Mouse (Mus musculus) cerebellum, postnatal 14 days (tissue): Measurements from ENCODE around the gene Nxf1.
"Not testable (repeated sequence)": the region's sequence is repeated elsewhere in the genome, so short reads cannot be mapped to it uniquely, and the experiment has no call there.

Source experiments
- DNase-seq, 2 experiments: peaks; one replicate each; pipeline ENCODE4 v3.0.0; 2021; ENCODE audit warnings: mixed read lengths in 2 of 2

The Nxf1 gene

DNA sequence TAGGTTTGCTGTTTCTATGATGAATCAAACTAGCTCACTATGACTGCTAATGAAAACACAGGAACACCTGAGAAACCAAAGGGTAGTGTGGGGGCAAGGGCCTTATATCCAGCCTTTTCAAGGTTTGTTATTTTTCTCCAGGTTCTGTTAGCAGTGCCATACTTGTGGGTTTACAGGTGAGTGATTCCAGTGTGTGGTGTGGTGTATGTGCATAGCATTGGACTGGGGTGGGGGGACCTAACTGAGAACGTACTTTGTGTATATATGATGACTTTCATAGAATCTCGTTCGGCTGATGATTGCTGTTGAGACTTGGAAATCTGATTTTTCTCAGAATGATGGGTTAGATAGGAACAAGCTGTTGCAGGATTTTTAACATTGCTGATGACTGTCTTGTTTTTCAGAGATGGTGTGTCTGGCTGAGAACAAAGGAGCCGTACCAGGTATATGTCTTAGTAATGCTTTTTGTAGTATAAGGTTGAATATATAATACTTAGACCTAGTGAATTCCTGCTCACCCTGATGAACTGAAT, 31.7 kb upstream of the Nxf1 start:
- DNase-seq: no peak

DNA sequence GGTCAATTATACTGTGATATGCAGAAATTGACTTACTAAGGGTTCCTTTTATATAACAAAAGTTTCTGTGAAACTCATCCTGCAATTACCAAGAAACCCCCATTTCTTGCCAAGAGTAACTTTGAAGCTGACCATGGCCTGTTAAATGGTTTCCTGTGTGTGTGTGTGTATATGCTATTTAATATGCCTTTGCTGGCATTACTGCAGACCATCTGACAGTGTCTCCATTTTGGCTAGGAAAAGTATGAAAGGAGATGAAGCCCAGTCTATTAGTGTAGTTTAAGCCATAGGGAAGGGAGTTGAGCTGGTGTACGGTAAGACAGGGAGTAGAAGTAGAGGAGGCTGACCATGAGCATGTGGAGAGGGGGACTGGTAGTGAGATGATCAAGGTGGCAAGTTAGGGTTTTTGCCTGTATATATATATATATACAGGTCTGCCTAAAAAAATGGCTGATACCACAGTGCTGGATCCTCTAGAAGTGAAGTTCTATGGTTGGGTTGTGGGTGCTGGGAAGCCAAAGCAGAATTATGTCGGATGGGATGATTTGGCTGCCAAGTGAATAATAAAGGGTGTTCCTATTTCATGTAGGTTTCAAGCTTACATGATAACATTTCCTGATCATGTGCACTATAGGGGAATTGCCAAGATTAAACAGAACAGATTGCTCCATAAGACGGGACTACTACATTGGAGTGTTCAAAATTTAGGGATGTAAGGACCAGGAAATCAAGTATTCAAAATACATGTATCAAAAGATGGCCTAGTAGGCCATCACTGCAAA, 30.1 kb upstream of the Nxf1 start:
- DNase-seq: no peak

DNA sequence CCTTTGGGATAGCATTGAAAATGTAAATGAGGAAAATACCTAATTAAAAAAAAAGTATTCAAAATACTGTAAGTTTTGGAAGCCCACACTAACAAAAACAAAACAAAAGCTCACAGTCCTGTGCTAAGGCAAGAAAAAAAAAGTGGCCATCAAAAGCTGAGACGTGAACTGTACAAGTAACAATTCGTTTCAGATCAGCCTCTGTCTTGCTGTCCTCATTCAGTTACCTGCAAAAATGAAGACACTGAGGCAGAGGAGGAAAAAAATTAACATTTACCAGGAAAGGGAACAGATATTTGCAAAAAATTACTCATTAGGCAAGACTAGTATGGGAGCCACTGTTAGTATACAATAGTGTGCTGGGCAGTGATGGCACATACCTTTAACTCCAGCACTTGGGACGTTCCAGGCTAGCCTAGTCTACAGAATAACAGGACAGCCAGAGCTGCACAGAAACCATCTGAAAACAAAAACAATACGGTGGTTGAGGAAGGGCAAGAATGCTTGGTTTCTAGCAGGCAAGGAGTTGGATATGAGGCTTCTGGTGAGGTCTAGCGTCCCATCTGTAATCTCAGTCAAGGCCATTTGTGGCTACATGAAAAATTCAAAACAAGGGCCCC, 29.3 kb upstream of the Nxf1 start:
- no peak for DNase-seq

DNA sequence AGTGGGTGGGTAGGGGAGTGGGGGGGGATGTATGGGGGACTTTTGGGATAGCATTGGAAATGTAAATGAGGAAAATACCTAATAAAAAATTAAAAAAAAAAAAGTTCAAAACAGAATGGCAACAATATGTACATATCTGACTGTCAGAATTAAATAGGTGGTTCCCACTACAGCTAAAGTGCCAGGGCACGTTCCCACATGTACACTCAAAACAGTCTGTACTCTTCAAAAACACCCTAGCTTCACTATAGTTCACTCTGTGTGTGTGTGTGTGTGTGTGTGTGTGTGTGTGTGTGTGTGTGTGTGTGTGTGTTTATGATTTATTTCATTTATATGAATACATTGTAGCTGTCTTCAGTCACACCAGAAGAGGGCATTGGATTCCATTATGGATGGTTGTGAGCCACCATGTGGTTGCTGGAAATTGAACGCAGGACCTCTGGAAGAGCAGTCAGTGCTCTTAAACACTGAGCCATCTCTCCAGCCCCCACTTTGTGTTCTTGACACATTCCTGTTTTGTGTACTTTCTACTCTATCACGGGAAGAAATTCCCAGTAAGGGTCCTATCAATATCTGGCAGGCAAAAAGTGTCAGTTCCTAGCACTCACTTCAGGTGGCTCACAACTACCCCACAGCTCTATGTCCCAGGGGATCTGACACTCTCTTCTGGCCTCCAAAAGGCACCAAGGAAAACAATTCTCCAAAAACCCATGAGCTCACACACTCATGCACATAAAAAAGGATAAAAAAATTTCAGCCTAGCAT, 28.4 kb upstream of the Nxf1 start:
- not testable (repeated sequence) for DNase-seq

DNA sequence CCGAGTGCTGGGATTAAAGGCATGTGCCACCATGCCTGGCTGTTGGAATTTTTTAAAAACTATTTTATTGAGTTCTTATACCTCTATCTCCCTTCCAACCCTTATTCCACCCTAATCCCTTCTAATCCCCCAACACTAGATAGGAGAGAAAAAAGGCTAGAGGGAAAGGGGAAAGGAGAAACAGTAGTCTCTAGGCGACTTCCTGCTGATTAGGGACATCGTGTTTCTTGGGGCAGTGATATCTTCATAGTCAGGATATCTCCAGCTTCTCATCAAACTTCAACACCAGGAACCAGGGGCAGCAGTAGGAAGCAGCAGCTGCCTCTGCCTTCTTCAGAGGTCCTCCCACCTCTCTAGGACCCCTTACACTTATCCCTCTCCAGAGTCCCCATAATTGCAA, 22.5 kb upstream of the Nxf1 start:
- no peak for DNase-seq

DNA sequence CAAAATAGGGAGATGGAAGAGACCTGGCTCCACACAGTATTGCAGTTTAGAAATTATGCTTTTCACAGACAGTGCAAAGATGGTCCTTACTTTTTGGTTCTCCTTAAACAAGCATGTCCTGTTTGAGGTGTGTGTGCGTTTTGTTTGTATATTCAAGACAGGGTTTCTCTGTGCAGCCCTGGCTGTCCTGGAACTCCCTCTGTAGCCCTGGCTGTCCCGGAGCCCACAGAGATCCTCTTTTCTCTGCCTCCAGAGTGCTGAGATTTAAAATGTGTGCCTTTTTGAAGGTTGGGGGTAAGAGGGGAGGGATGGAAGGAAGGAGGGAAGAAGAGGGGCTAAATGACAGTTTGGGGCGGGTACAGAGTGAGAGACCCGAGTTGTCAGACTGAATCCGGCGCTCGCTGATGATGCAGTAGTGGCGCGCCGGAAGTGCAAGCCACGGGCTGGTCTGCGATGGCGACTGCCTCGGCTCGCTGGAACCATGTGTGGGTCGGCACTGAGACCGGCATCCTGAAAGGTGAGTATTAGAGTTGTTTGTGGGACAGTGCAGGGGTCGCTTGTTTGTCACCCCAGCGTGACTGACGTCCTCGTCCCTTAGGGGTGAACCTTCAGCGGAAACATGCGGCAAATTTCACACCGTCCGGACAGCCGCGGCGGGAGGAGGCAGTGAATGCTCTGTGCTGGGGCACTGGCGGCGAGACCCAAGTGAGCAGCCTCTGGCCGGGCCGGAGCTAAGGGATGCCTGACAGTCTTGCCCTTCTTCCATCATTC, 21.3 kb upstream of the Nxf1 start, which contains the start of gene Wdr74:
Gene Wdr74 (plus strand): TSS at position 439 of the 771 bp plus-strand sequence.
- DNase-seq: peak; percentile 95 to 96

DNA sequence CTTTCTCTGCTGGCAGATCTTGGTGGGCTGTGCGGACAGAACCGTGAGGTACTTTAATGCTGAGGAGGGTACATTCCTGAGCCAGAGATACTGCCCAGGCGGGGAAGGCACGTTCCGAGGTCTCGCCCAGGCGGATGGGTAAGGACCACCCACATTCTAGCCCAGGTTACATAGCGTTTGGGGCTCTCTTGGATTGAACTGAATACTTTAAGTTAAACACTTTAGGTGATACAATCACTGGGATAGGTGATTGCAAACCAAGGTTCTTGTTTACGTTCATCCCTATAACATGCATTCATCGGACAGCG, 20.8 kb upstream of the Nxf1 start:
- no peak for DNase-seq

DNA sequence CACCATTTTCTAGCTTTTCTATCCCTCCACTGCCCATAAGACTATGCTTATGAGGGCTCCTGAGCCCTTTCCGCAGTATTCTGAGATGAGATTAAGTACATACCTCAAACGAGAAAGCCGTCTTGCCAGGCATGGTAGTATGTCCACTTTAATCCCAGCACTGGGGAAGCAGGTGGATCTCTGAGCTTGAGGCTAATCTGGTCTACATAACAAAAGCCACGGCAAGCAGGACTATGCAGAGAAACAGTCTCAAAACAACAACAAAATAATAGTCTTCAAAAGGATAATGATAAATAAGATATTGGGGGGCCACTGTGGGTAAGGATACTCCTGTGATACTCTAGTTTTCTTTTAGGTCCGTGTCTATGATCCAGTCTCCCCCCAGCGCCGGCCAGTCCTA, 18.0 kb upstream of the Nxf1 start:
- DNase-seq: no peak

DNA sequence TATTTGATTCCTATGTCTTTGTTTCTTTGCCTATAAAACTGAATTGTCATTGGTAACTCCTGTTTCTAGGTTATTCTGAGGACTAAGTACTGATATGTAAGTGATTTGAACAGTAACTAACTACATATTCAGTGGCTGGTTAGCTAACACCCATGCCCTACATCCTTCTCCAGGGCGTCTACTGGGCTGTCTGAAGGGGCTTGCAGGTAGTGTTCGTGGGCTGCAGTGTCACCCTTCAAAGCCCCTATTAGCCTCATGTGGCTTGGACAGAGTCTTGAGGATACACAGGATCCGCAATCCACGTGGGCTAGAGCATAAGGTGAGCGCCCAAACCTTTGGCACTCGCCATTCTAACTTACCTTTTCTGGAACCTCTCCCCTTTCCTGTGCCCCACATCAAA, 17.2 kb upstream of the Nxf1 start:
- no peak for DNase-seq

DNA sequence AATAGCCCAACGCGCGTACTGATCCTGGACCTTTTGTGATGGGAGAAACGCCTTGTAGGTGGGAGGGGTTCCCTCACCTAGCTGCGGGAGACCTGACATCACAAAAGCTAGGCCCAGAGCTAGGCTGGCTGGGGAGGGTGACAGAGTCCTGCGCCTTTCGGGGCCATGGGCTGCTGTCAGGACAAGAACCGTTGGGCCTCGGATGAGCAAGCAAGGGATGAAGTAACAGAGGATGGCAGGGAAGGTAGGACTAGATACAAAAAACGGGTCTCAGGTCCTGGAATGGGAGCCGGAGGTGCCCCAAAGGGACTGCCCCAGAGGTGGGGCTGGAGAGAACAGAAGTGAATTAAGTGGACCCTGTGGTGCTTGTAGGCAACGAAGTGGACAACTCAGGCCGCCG, 16.3 kb upstream of the Nxf1 start, which contains the start of gene 1700092M07Rik:
Gene 1700092M07Rik (plus strand): TSS at position 116 of the 400 bp plus-strand sequence.
- no peak for DNase-seq

DNA sequence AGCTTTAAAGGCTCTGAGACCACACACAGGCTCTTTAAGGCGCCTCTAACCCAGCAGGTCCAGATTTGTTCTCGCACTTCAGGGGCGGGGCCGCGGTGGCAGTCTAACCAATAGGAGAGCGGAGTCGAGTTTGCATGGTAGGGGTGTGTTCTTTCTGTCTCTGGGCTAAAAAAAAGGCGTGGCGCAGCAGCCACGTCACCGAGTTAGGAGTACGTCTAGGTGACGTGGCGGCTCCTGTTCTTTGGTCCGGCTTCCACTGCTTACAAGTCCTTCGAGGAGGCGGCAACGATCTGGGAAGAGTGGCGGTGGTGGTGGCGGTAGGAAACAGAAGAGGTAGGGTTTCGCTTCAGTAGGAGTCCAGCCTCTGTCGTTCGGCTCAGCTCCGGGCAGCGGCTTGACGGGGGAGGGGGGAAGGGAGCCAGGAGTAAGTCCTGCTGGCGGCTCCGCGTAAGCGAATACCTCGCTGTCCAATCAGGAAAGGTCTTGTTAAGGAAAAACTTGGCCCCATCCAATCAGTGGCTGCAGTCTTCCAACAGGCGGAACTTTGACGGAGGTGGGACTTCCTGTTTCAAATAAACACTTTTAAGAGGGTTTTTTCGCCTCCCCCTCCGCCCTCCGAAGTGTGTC, 15.5 kb upstream of the Nxf1 start, which contains the start of gene Stx5a:
Gene Stx5a (plus strand): TSS at position 171 of the 627 bp plus-strand sequence.
- DNase-seq: peak; percentile 95 to 96

DNA sequence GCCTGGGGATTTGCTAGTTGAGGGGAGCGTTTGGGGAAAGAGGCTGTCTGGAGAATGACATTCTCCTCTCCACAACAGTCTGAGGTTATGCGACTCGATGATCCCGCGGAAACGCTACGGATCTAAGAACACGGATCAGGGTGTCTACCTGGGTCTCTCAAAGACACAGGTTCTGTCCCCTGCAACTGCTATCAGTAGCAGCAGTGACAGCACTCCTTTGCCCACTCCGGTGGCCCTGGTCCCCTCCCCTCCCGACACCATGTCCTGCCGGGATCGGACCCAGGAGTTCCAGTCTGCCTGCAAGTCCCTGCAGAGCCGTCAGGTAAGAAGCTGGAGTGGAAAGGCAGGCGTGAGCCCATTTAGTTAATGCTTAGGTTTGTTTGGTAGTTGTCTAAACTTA, 14.7 kb upstream of the Nxf1 start:
- peak in 1 of 2 experiments; percentile 27 for DNase-seq

DNA sequence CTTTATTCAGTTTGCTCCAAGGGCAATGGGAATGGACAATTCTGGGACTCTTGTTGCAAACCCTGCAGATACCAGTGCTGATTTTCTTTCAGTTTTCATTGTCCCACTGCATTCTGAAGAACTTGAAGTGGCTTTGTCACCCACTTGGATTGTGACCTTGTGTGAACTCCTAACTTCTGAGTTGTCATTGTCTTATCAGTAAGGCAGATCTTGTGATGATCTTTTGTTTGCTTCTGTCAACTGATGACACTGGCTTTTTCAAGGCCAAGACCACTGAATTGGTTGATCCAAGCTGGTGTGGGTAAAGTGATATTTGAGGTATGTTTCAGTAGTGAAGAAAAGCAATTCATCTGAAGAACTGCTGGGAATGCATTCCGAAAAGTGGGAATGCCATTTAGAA, 11.5 kb upstream of the Nxf1 start:
- no peak for DNase-seq

DNA sequence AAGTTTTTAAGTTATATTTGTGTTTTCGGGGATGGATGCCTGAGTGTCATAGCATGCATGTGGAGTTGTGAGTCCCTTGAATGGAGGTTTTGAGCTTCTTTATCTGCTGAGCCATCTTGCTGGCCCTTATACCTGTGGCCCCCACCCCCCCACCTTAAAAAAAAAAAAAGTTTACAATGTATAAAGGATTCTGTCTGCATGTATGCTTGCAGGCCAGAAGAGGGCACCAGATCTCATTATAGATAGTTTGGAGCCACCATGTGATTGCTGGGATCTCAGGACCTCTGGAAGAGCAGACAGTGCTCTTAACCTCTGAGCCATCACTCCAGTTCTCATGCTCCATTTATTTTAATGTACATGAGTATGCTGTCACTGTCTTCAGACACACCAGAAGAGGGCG, 9.5 kb upstream of the Nxf1 start:
- DNase-seq: no peak

DNA sequence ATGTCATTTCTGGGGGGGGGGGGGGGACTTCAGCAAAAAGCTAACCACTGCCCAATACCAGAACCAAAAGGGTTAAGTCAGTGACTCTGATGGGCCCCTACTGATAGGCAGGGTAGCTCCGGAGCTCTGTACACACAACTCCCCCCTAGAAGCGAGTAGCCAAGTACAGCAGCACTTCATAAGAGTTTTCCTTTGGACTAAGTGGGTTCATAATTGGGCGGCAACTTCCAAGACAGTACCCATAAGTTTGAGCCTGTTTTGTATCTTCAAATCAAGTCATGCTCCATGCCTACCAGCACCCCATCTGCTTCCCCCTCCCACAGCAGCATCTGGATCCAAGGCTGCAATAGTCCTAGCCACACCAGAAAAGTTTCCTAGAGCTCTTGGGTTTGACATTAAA, 1.2 kb upstream of the Nxf1 start:
- DNase-seq: no peak

DNA sequence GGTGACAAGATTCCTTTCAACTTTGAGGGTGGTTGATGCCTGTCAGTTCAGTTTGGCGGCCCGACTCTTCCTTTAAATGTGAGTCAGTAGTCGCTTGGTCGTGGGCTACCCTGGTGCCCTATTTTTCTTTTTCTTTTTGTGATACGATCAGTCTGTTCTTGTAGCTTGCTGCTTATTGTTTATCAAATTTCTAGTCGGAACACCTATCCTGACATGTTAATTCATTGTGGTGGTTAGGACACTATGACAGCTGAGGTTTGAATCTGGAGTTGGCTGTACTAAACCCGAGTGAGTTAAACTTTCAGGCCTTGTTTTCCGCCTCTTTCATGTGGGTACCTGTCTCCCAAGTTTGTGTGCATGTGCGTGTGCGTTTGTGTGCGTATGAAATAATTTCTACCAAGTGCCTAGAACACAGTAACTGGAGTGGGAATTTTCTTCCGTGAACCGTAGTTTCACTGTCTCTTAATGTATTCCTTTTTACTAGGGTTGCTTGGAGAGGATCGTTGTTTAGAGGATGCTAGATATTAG, 662 bp downstream of the Nxf1 start:
- no peak for DNase-seq

DNA sequence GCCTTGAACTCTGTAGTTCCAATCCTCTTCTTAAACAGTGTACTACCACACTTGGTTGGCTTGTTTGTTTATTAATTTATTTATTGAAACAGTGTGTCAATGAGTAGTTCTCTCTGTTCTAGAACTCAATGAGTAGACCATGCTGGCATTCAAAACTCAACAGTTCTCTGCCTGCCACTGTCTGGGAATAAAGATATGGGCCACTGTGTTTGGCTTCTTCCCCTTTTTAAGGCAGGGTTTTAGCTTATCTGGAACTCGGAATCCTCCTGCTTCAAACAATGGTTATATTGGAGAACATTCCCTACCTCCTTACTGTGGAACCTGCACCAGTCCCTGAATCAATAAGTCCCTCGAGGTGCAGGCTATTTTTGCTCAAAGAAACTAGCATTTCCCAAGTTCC, 2.0 kb downstream of the Nxf1 start:
- no peak for DNase-seq

DNA sequence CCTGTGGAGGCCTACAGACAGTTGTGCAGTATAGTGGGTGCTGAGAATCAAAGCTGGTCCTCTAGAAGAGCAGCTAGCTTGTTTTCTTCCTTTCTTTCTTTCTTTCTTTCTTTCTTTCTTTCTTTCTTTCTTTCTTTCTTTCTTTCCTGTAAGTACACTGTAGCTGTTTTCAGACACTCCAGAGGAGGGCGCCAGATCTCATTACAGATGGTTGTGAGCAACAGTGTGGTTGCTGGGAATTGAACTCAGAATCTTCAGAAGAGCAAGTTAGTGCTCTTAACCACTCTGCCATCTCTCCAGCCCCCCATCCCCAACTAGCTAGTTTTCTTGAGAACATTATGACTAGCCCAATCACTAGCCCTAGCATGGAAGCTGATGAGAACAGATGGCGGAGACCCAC, 3.9 kb downstream of the Nxf1 start:
- no peak for DNase-seq

DNA sequence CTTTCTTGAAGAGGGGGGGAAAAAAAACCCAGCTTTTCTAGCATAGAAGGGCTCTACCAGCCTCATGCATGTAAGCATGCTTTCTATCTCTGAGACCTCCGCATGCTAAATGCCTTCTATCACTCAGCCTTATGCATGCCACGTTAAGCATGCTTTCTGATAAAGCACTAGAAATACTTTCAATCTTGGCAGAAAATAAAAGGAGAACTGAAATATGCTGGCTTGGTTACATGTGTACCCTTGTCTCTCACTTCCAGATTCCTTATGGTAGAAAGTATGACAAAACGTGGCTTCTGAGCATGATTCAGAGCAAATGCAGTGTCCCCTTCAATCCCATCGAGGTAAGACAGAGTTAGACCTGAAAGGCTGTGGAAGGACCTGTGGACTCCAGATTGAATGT, 6.4 kb downstream of the Nxf1 start:
- DNase-seq: no peak

DNA sequence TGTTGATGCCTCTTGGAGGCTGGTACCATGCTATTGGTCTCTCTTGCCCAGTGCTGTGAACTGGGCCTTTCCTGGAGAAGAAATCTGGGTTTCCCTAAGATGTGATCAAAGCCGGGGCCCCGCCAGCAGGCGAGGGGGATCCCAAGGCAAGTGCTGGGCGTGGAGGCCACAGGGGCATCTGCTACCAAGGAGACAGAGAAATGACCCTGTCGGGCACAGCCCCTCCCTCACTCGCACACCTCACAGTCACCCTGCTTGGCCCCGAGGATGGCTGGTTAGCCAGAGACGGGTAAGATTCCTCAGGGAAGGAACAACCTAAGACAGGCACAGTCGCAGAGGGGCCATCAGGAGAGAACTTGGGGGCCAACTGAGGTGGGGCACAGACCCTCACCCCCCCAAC, 8.7 kb downstream of the Nxf1 start:
- DNase-seq: no peak

DNA sequence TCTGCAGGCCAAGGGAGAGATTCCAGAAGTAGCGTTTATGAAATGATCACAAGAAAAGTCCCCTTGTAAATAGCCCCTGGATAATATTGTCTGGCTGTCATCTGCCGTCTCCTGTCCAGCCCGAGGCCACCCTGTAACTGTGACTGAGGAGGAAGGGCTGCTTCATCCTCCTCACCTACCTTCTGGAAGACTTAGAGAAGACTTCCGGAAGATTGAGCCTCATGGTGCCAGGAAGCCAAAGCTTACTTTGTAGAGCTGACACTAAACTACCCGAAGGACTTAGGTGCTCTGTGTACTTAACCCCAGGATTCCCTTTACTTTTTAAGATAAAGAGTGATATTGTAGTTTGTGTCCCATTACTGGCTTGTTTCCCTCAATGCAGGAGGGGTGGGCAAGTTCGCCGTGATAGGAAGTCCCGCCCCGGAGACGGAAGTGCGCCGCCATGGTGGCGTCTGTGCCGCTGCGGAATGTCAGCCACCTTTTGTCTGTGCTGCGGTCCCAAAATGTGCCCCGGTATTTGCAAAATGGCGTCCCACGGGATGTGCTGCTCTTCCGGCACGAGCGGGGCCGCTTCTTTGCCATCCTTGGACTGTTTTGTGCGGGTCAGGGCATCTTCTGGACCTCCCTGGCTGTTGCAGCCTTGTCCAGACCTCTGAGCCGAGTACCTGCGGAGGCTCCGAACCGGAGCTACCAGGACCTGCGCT, 13.8 kb downstream of the Nxf1 start, which contains the start of gene Tmem223:
Gene Tmem223 (plus strand): TSS at position 430 of the 704 bp plus-strand sequence.
- DNase-seq: peak; percentile 88
